Mouse (Mus musculus) kidney, postnatal 36 days (tissue): ENCODE data around the gene Pde4d.

Experiments
- DNase-seq, 2 experiments: peaks; one replicate each; pipeline ENCODE4 v3.0.0; 2021 to 2022; ENCODE audit warnings: mixed read lengths in 2 of 2

Gene Pde4d

GRCm38 (mm10) chr13:109909111-109909510 is 1459.4 kb downstream of the Pde4d start:
- DNase-seq = no peak

- no peak for DNase-seq
These were observed 1461.2 kb downstream of the Pde4d start for GRCm38 (mm10) chr13:109910915-109911314.

- DNase-seq = no peak
These were observed 1462.9 kb downstream of the Pde4d start for GRCm38 (mm10) chr13:109912635-109913034.

GRCm38 (mm10) chr13:109914246-109914645 is 1464.5 kb downstream of the Pde4d start:
- no peak for DNase-seq

GRCm38 (mm10) chr13:109914846-109915245 is 1465.1 kb downstream of the Pde4d start:
- peak; percentile 34 to 65 for DNase-seq

- DNase-seq = no peak
These were observed 1465.8 kb downstream of the Pde4d start for GRCm38 (mm10) chr13:109915501-109915900.

GRCm38 (mm10) chr13:109915964-109916363 is 1466.2 kb downstream of the Pde4d start:
- no peak for DNase-seq

- DNase-seq = no peak
These were observed 1467.8 kb downstream of the Pde4d start for GRCm38 (mm10) chr13:109917551-109917950.

GRCm38 (mm10) chr13:109918631-109919030 is 1468.9 kb downstream of the Pde4d start:
- no peak for DNase-seq

- no peak for DNase-seq
These were observed 1470.5 kb downstream of the Pde4d start for GRCm38 (mm10) chr13:109920256-109920655.

GRCm38 (mm10) chr13:109921336-109922038 is 1471.7 kb downstream of the Pde4d start:
- no peak for DNase-seq

- DNase-seq = peak; percentile 53 to 64
These were observed 1472.5 kb downstream of the Pde4d start for GRCm38 (mm10) chr13:109922228-109922627.

- DNase-seq = no peak
These were observed 1473.0 kb downstream of the Pde4d start for GRCm38 (mm10) chr13:109922782-109923181.

- DNase-seq = no peak
These were observed 1475.0 kb downstream of the Pde4d start for GRCm38 (mm10) chr13:109924771-109925170.

- peak in 1 of 2 experiments; percentile 14 for DNase-seq
These were observed 1476.7 kb downstream of the Pde4d start for GRCm38 (mm10) chr13:109926277-109926920.

- no peak for DNase-seq
These were observed 1478.0 kb downstream of the Pde4d start for GRCm38 (mm10) chr13:109927782-109928181.

- no peak for DNase-seq
These were observed 1482.9 kb downstream of the Pde4d start for GRCm38 (mm10) chr13:109932688-109933087.

- no peak for DNase-seq
These were observed 1483.8 kb downstream of the Pde4d start for GRCm38 (mm10) chr13:109933554-109933953.

- no peak for DNase-seq
These were observed 1487.1 kb downstream of the Pde4d start for GRCm38 (mm10) chr13:109936866-109937265.

- DNase-seq = no peak
These were observed 1495.2 kb downstream of the Pde4d start for GRCm38 (mm10) chr13:109944822-109945551.

- no peak for DNase-seq
These were observed 1501.7 kb downstream of the Pde4d start for GRCm38 (mm10) chr13:109951466-109951865.

- DNase-seq = no peak
These were observed 1504.4 kb downstream of the Pde4d start for GRCm38 (mm10) chr13:109954189-109954588.

- DNase-seq = no peak
These were observed 1508.2 kb downstream of the Pde4d start for GRCm38 (mm10) chr13:109957953-109958352.
